Mouse (Mus musculus) kidney, embryonic 16.5 days (tissue): ENCODE results near the gene Nrsn2. TPM values are rescaled to one million over a fixed set of nuclear protein-coding genes. Genes with fewer than 3 reads are reported as not detected.

Experiments
- ATAC-seq: fragments of 200-750 bp; cut with Nextera tagmentation; 2 replicates; pipeline ENCODE4 v1.8.0; 2017; ENCODE audit warnings: moderate TSS enrichment; ENCODE audit not compliant: low FRiP score, low TSS enrichment
- H3K27ac ChIP-seq: fragments of 300-500 bp; sonication (generic); 2 replicates; pipeline ENCODE4 v1.5.1; 2014; ENCODE audit warnings: low read length
- H3K27me3 ChIP-seq: fragments of 300-500 bp; sonication (generic); 2 replicates; pipeline ENCODE4 v1.6.1; 2014; ENCODE audit warnings: low read length, control low read depth, mixed read lengths; ENCODE audit not compliant: insufficient read depth
- H3K36me3 ChIP-seq: fragments of 300-500 bp; sonication (generic); 2 replicates; pipeline ENCODE4 v1.6.1; 2014; ENCODE audit warnings: low read length, control low read depth, mixed read lengths; ENCODE audit not compliant: insufficient read depth
- H3K4me1 ChIP-seq: fragments of 300-500 bp; sonication (generic); 2 replicates; pipeline ENCODE4 v1.6.1; 2014; ENCODE audit warnings: low read length, control low read depth, mixed read lengths; ENCODE audit not compliant: insufficient read depth
- H3K4me2 ChIP-seq: fragments of 300-500 bp; sonication (generic); replicated peaks from 2 replicates; pipeline ENCODE4 v1.6.1; 2014; ENCODE audit warnings: low read depth, low read length
- H3K4me3 ChIP-seq: fragments of 300-500 bp; sonication (generic); 2 replicates; pipeline ENCODE4 v1.5.1; 2014; ENCODE audit warnings: mild to moderate bottlenecking, low read length
- H3K9ac ChIP-seq: fragments of 300-500 bp; sonication (generic); replicated peaks from 2 replicates; pipeline ENCODE4 v1.6.1; 2014; ENCODE audit warnings: low read length
- H3K9me3 ChIP-seq: fragments of 300-500 bp; sonication (generic); 2 replicates; pipeline ENCODE4 v1.6.1; 2016; ENCODE audit warnings: low read length, control low read depth
- WGBS: fragments of 180-500 bp; shearing (Covaris S2); extraction: QIAGEN DNeasy Blood & Tissue Kit; methylation state at CpG from one replicate; pipeline ENCODE4 v1.1.7; 2014; 5-methylcytosine and 5-hydroxymethylcytosine counted together
- polyA plus RNA-seq: library from polyadenylated mRNA; unstranded; fragments of >200 nt; fragmentation: Nextera tagmentation; extraction: Ambion mirVana; gene quantifications from 2 replicates; pipeline ENCODE4 v1.2.1, GENCODE M21; 2015

Gene Nrsn2
- polyA plus RNA-seq, 1 experiment from 2014 or later, result 0.91 TPM

GRCm38 (mm10) chr2:152393225-152394017 lies 17.0 kb upstream of the Nrsn2 start:
- H3K4me2 ChIP-seq, result peak overlapping the region; percentile 84
- no peaks in the 10 kb centered on the region for H3K36me3 ChIP-seq
- no peak for ATAC-seq
- H3K4me3 ChIP-seq, result peak overlapping the region; percentile 82; the same call in 1 of the 2 replicates
- H3K4me1 ChIP-seq, result peaks cover 30% of the 10 kb centered on the region
- 45% methylated on average over 9 of the region's 9 CpGs for WGBS
- no peak overlapping the region for H3K9ac ChIP-seq
- H3K27ac ChIP-seq, result peak overlapping the region; percentile 11
- no peaks in the 10 kb centered on the region for H3K9me3 ChIP-seq
- no peaks in the 10 kb centered on the region for H3K27me3 ChIP-seq

GRCm38 (mm10) chr2:152392786-152393185 lies 16.3 kb upstream of the Nrsn2 start:
- WGBS, result 12% methylated on average over 3 of the region's 3 CpGs
- Histone ChIP-seq H3K4me2 (no peak overlapping the region), H3K27ac (no peak overlapping the region), H3K4me1 (peaks cover 30% of the 10 kb centered on the region), H3K9ac (no peak overlapping the region), H3K9me3 (no peaks in the 10 kb centered on the region), H3K27me3 (no peaks in the 10 kb centered on the region), H3K4me3 (no peak overlapping the region), H3K36me3 (no peaks in the 10 kb centered on the region)
- ATAC-seq, result no peak

- H3K4me3 ChIP-seq, result no peak overlapping the region
- no peak overlapping the region for H3K9ac ChIP-seq
- 87% methylated on average over 4 of the region's 4 CpGs for WGBS
- ATAC-seq, result no peak
- H3K27ac ChIP-seq, result no peak overlapping the region
- H3K27me3 ChIP-seq, result no peaks in the 10 kb centered on the region
- 0 out of 2 replicates have a peak, but pooled peaks cover 2% of the 10 kb centered on the region for H3K9me3 ChIP-seq
- no peaks in the 10 kb centered on the region for H3K36me3 ChIP-seq
- no peaks in the 10 kb centered on the region for H3K4me1 ChIP-seq
- no peak overlapping the region for H3K4me2 ChIP-seq
Observed at GRCm38 (mm10) chr2:152384191-152384590, 7.8 kb upstream of the Nrsn2 start.

- peak; percentile 47; the same call in 1 of the 2 replicates for ATAC-seq
- Histone ChIP-seq H3K36me3 (no peaks in the 10 kb centered on the region), H3K9ac (no peak overlapping the region), H3K27ac (no peak overlapping the region), H3K4me2 (no peak overlapping the region; the same call in 1 of the 2 replicates), H3K4me1 (peaks cover 10% of the 10 kb centered on the region), H3K4me3 (no peak overlapping the region), H3K9me3 (no peaks in the 10 kb centered on the region), H3K27me3 (peaks cover 22% of the 10 kb centered on the region)
- WGBS, result 5% methylated on average over 21 of the region's 21 CpGs
Observed at GRCm38 (mm10) chr2:152375652-152376344, 640 bp downstream of the Nrsn2 start.

- no peaks in the 10 kb centered on the region for H3K36me3 ChIP-seq
- 81% methylated on average over 9 of the region's 9 CpGs for WGBS
- peaks cover 10% of the 10 kb centered on the region for H3K4me1 ChIP-seq
- H3K4me2 ChIP-seq, result no peak overlapping the region
- no peak overlapping the region for H3K4me3 ChIP-seq
- no peaks in the 10 kb centered on the region for H3K9me3 ChIP-seq
- no peak overlapping the region for H3K27ac ChIP-seq
- H3K27me3 ChIP-seq, result peaks cover 22% of the 10 kb centered on the region
- ATAC-seq, result no peak
- no peak overlapping the region for H3K9ac ChIP-seq
Observed at GRCm38 (mm10) chr2:152373547-152373946, 2.9 kb downstream of the Nrsn2 start.

GRCm38 (mm10) chr2:152372661-152373060 lies 3.8 kb downstream of the Nrsn2 start:
- no peak for ATAC-seq
- no peak overlapping the region for H3K4me2 ChIP-seq
- H3K9me3 ChIP-seq, result no peaks in the 10 kb centered on the region
- H3K4me1 ChIP-seq, result peaks cover 10% of the 10 kb centered on the region
- H3K27me3 ChIP-seq, result peaks cover 22% of the 10 kb centered on the region
- 66% methylated on average over 4 of the region's 4 CpGs for WGBS
- H3K4me3 ChIP-seq, result no peak overlapping the region
- no peaks in the 10 kb centered on the region for H3K36me3 ChIP-seq
- H3K27ac ChIP-seq, result no peak overlapping the region
- no peak overlapping the region for H3K9ac ChIP-seq

GRCm38 (mm10) chr2:152372104-152372503 lies 4.3 kb downstream of the Nrsn2 start:
- H3K4me3 ChIP-seq, result no peak overlapping the region
- H3K9me3 ChIP-seq, result no peaks in the 10 kb centered on the region
- peaks cover 18% of the 10 kb centered on the region for H3K27me3 ChIP-seq
- H3K27ac ChIP-seq, result no peak overlapping the region
- H3K4me2 ChIP-seq, result no peak overlapping the region
- no peaks in the 10 kb centered on the region for H3K36me3 ChIP-seq
- ATAC-seq, result no peak
- WGBS, result 79% methylated on average over 7 of the region's 7 CpGs
- H3K4me1 ChIP-seq, result peaks cover 10% of the 10 kb centered on the region
- H3K9ac ChIP-seq, result no peak overlapping the region

GRCm38 (mm10) chr2:152368532-152369140 lies 7.8 kb downstream of the Nrsn2 start:
- no peaks in the 10 kb centered on the region for H3K27me3 ChIP-seq
- no peak overlapping the region for H3K27ac ChIP-seq
- H3K4me1 ChIP-seq, result no peaks in the 10 kb centered on the region
- H3K4me3 ChIP-seq, result no peak overlapping the region
- H3K36me3 ChIP-seq, result no peaks in the 10 kb centered on the region
- WGBS, result 30% methylated on average over 14 of the region's 14 CpGs
- no peak overlapping the region for H3K9ac ChIP-seq
- H3K4me2 ChIP-seq, result no peak overlapping the region
- 0 out of 2 replicates have a peak, but pooled peaks have one; percentile 13 for ATAC-seq
- H3K9me3 ChIP-seq, result no peaks in the 10 kb centered on the region

GRCm38 (mm10) chr2:152367917-152368316 lies 8.5 kb downstream of the Nrsn2 start:
- no peaks in the 10 kb centered on the region for H3K9me3 ChIP-seq
- H3K36me3 ChIP-seq, result no peaks in the 10 kb centered on the region
- H3K4me1 ChIP-seq, result no peaks in the 10 kb centered on the region
- H3K4me2 ChIP-seq, result no peak overlapping the region
- H3K4me3 ChIP-seq, result no peak overlapping the region
- ATAC-seq, result no peak
- no peak overlapping the region for H3K9ac ChIP-seq
- 68% methylated on average over 5 of the region's 5 CpGs for WGBS
- H3K27me3 ChIP-seq, result no peaks in the 10 kb centered on the region
- H3K27ac ChIP-seq, result no peak overlapping the region
